Mouse (Mus musculus) cerebellum, adult 2 months (tissue): Measurements from ENCODE around the gene Fndc3a. TPM values are rescaled to one million over a fixed set of nuclear protein-coding genes. Genes with fewer than 3 reads are reported as not detected.
A peak's percentile ranks its signal among the peaks of the same experiment; 100 is the strongest.

Source experiments
- DNase-seq, 2 experiments: peaks; one replicate each; pipeline ENCODE4 v3.0.0; 2021
- H3K27ac ChIP-seq: fragments of 200-500 bp; 2 replicates; pipeline ENCODE4 v1.5.1; 2012; ENCODE audit warnings: low read length, control low read depth, inconsistent platforms; ENCODE audit not compliant: insufficient read depth
- H3K27me3 ChIP-seq: fragments of 200-500 bp; 2 replicates; pipeline ENCODE4 v1.6.1; 2012; ENCODE audit warnings: inconsistent platforms, mild to moderate bottlenecking, low read length, moderate library complexity; ENCODE audit not compliant: control insufficient read depth, insufficient read depth
- H3K4me1 ChIP-seq: fragments of 200-500 bp; 2 replicates; pipeline ENCODE4 v1.6.1; 2011; ENCODE audit warnings: low read length; ENCODE audit not compliant: control insufficient read depth, insufficient read depth
- H3K4me3 ChIP-seq: fragments of 200-500 bp; replicated peaks from 2 replicates; pipeline ENCODE3; 2011; ENCODE audit warnings: mild to moderate bottlenecking, low read depth, low read length, control low read depth; ENCODE audit not compliant: insufficient read depth
- CTCF ChIP-seq: fragments of 200-500 bp; IDR thresholded peaks from 2 replicates; pipeline ENCODE4 v1.5.1; 2011; ENCODE audit warnings: low read depth, mild to moderate bottlenecking, control low read depth, low read length, moderate library complexity, borderline replicate concordance; ENCODE audit not compliant: insufficient read depth
- POLR2A ChIP-seq: fragments of 200-500 bp; IDR thresholded peaks from 2 replicates; pipeline ENCODE4 v1.6.1; 2011; ENCODE audit warnings: low read length, control low read depth, borderline replicate concordance; ENCODE audit not compliant: insufficient read depth
- WGBS: fragments of 180-500 bp; shearing (Covaris S2); methylation state at CpG from one replicate; pipeline ENCODE4 v1.1.7; 2018; 5-methylcytosine and 5-hydroxymethylcytosine counted together
- polyA plus RNA-seq: library from polyadenylated mRNA; depleted of rRNA; stranded (reverse); fragments of >200 nt; gene quantifications from 2 replicates; pipeline ENCODE4 v1.2.3, GENCODE M21; 2012

Gene Fndc3a
- polyA plus RNA-seq, 1 experiment, result 20.0 TPM

- TF ChIP-seq CTCF (no peak), POLR2A (peak; percentile 95; the same call in 1 of the 2 replicates)
- peak; percentile 87 to 90 for DNase-seq
- under 1% methylated on average over 20 of the region's 20 CpGs for WGBS
- Histone ChIP-seq H3K27me3 (no peaks in the 10 kb centered on the region), H3K27ac (peak overlapping the region; percentile 23; the same call in 1 of the 2 replicates), H3K4me1 (no peaks in the 10 kb centered on the region; the same call in 1 of the 2 replicates), H3K4me3 (peak overlapping the region; percentile 73)
Observed at GRCm38 (mm10) chr14:72602521-72603193, 107.1 kb downstream of the Fndc3a start.

- 67% methylated on average over 5 of the region's 5 CpGs for WGBS
- H3K4me3 ChIP-seq, result peak overlapping the region; percentile 73
- peak in 1 of 2 experiments; percentile 12 for DNase-seq
- H3K27ac ChIP-seq, result no peak overlapping the region
- TF ChIP-seq CTCF (no peak), POLR2A (no peak)
- H3K27me3 ChIP-seq, result no peaks in the 10 kb centered on the region
- no peaks in the 10 kb centered on the region; the same call in 1 of the 2 replicates for H3K4me1 ChIP-seq
Observed at GRCm38 (mm10) chr14:72601381-72602305, 108.2 kb downstream of the Fndc3a start.

GRCm38 (mm10) chr14:72600375-72600774 lies 109.4 kb downstream of the Fndc3a start:
- no peak for DNase-seq

GRCm38 (mm10) chr14:72598976-72599740 lies 110.6 kb downstream of the Fndc3a start:
- DNase-seq, result no peak
- WGBS, result 97% methylated on average over 7 of the region's 7 CpGs
- H3K27ac ChIP-seq, result no peak overlapping the region
- no peaks in the 10 kb centered on the region for H3K27me3 ChIP-seq
- TF ChIP-seq CTCF (no peak), POLR2A (no peak)
- no peak overlapping the region for H3K4me3 ChIP-seq
- H3K4me1 ChIP-seq, result no peaks in the 10 kb centered on the region; the same call in 1 of the 2 replicates

More at GRCm38 (mm10) chr14:72600375-72600774, 109.4 kb downstream of the Fndc3a start:
- H3K4me3 ChIP-seq, result no peak overlapping the region
- H3K4me1 ChIP-seq, result no peaks in the 10 kb centered on the region; the same call in 1 of the 2 replicates
- no peak for TF ChIP-seq POLR2A
- no peak for TF ChIP-seq CTCF
- 76% methylated on average over 6 of the region's 6 CpGs for WGBS
- no peaks in the 10 kb centered on the region for H3K27me3 ChIP-seq
- no peak overlapping the region for H3K27ac ChIP-seq

GRCm38 (mm10) chr14:72594191-72594590 lies 115.6 kb downstream of the Fndc3a start:
- H3K4me1 ChIP-seq, result no peaks in the 10 kb centered on the region
- WGBS, result 97% methylated on average over 7 of the region's 7 CpGs
- no peak overlapping the region for H3K4me3 ChIP-seq
- H3K27me3 ChIP-seq, result no peaks in the 10 kb centered on the region
- no peak for DNase-seq
- TF ChIP-seq CTCF, result no peak
- TF ChIP-seq POLR2A, result no peak
- no peak overlapping the region for H3K27ac ChIP-seq

GRCm38 (mm10) chr14:72589415-72589814 lies 120.4 kb downstream of the Fndc3a start:
- TF ChIP-seq POLR2A, result no peak
- TF ChIP-seq CTCF, result no peak
- H3K27me3 ChIP-seq, result no peaks in the 10 kb centered on the region
- DNase-seq, result no peak
- H3K4me3 ChIP-seq, result no peak overlapping the region
- no peak overlapping the region for H3K27ac ChIP-seq
- no peaks in the 10 kb centered on the region for H3K4me1 ChIP-seq
- WGBS, result 97% methylated on average over 4 of the region's 4 CpGs

- 65% methylated on average over 6 of the region's 6 CpGs for WGBS
- no peaks in the 10 kb centered on the region for H3K27me3 ChIP-seq
- TF ChIP-seq CTCF, result no peak
- TF ChIP-seq POLR2A, result no peak
- DNase-seq, result no peak
- no peak overlapping the region for H3K4me3 ChIP-seq
- H3K27ac ChIP-seq, result no peak overlapping the region
- H3K4me1 ChIP-seq, result no peaks in the 10 kb centered on the region
Observed at GRCm38 (mm10) chr14:72582979-72583378, 126.8 kb downstream of the Fndc3a start.
